Mouse (Mus musculus): ENCODE data around the gene Asap2. TPM values are rescaled to one million over a fixed set of nuclear protein-coding genes. Genes with fewer than 3 reads are reported as not detected.
A peak's percentile ranks its signal among the peaks of the same experiment; 100 is the strongest.

The Asap2 gene
- total and polyA plus RNA-seq, 2 experiments: 2.3 to 6.1 TPM

DNA sequence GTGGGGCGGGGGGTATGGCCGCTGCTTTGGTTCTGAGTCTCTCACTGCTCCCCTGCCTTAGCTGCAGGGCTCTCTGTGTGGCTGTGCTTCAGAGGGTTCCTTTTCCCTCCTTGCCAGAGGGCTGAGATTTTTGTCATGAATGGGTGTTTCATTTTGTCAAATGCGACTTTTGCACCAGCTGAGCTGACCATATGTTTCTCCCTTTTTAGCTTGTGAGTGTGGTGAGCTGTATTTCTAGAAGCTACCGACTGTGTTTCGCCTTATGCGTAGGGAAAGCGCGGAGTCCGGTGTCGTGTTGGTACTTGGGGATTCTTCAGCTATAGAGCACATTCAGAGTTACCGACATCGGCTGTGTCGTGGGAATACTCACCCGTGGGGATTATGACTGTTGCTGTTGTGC, 149.9 kb downstream of the Asap2 start:
- peaks cover 43% of the 10 kb centered on the region for H3K4me1 ChIP-seq (ENCODE audit: control insufficient read depth, insufficient read depth, low read length)
- no peaks in the 10 kb centered on the region for H3K36me3 ChIP-seq (ENCODE audit: control insufficient read depth, insufficient read depth, low read length)
- WGBS: 97% methylated on average over 14 of the region's 14 CpGs

GRCm38 (mm10) chr12:21140741-21141308, 150.6 kb downstream of the Asap2 start:
- peaks cover 38% of the 10 kb centered on the region for H3K4me1 ChIP-seq (ENCODE audit: control insufficient read depth, insufficient read depth, low read length)
- no peaks in the 10 kb centered on the region for H3K36me3 ChIP-seq (ENCODE audit: control insufficient read depth, insufficient read depth, low read length)
- H3K27ac ChIP-seq (replicated peaks; ENCODE audit: insufficient read depth, low read depth, low read length): no peak overlapping the region
- H3K9ac ChIP-seq (ENCODE audit: low read depth, low read length): no peak overlapping the region
- DNase-seq (ENCODE audit: extremely low read depth, low read depth, low spot score): peak; percentile 58
- WGBS: 61% methylated on average over 6 of the region's 6 CpGs
- no peaks in the 10 kb centered on the region for H3K27me3 ChIP-seq (ENCODE audit: control insufficient read depth, insufficient read depth, low read length)
- H3K79me2 ChIP-seq (ENCODE audit: control insufficient read depth, insufficient read depth, low read length): peaks cover 21% of the 10 kb centered on the region; the same call in 1 of the 2 replicates
- TF ChIP-seq POLR2A (IDR thresholded peaks at IDR 0.05; ENCODE audit: extremely low read depth, insufficient read depth, low read length) (no peak), CTCF (IDR thresholded peaks at IDR 0.05; ENCODE audit: low read depth, low read length) (no peak)
- no peak overlapping the region for H3K4me3 ChIP-seq (ENCODE audit: insufficient read depth, low read depth, low read length)

More for the DNA sequence above, 149.9 kb downstream of the Asap2 start:
- DNase-seq (ENCODE audit: extremely low read depth, low read depth, low spot score): no peak
- TF ChIP-seq CTCF (IDR thresholded peaks at IDR 0.05; ENCODE audit: low read depth, low read length) (no peak), POLR2A (IDR thresholded peaks at IDR 0.05; ENCODE audit: extremely low read depth, insufficient read depth, low read length) (no peak)
- Histone ChIP-seq H3K79me2 (ENCODE audit: control insufficient read depth, insufficient read depth, low read length) (peaks cover 21% of the 10 kb centered on the region; the same call in 1 of the 2 replicates), H3K9ac (ENCODE audit: low read depth, low read length) (no peak overlapping the region), H3K27ac (replicated peaks; ENCODE audit: insufficient read depth, low read depth, low read length) (no peak overlapping the region), H3K4me3 (ENCODE audit: insufficient read depth, low read depth, low read length) (no peak overlapping the region), H3K27me3 (ENCODE audit: control insufficient read depth, insufficient read depth, low read length) (no peaks in the 10 kb centered on the region)

DNA sequence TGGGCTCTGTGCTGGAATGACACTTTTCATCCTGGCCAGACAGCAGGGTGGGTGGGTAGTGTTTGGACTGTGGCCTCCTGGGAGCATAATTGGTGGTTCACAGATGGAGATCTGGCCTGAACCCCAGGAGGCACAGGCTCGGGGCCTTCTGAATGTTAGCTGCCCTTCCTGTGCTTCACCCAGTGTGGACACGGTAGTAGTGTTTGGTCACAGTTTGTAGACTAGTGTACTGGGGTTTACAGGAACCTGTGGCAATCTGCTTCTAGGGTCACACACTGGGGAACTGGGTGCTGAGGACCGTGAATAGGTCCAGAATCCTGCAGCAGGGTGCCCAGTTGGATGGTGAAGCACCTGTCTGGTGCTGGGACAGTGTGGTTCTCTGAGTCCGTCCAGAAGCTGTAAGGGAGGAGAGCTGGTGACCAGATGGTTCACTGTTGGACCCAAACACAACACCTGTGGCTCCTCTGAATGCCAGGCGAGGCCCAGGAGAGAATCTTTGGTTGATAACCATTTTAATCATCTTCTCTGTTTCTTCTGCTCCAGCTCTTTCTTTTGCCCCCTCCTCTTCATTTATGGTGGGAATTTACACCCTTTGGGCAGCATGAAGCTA, 151.5 kb downstream of the Asap2 start:
- TF ChIP-seq POLR2A (IDR thresholded peaks at IDR 0.05; ENCODE audit: extremely low read depth, insufficient read depth, low read length): no peak
- TF ChIP-seq CTCF (IDR thresholded peaks at IDR 0.05; ENCODE audit: low read depth, low read length): no peak
- H3K4me3 ChIP-seq (ENCODE audit: insufficient read depth, low read depth, low read length): no peak overlapping the region

GRCm38 (mm10) chr12:21142489-21143254, 152.4 kb downstream of the Asap2 start:
- Histone ChIP-seq H3K4me1 (ENCODE audit: control insufficient read depth, insufficient read depth, low read length) (peaks cover 39% of the 10 kb centered on the region), H3K9ac (ENCODE audit: low read depth, low read length) (no peak overlapping the region), H3K27ac (replicated peaks; ENCODE audit: insufficient read depth, low read depth, low read length) (no peak overlapping the region), H3K79me2 (ENCODE audit: control insufficient read depth, insufficient read depth, low read length) (peaks cover 22% of the 10 kb centered on the region; the same call in 1 of the 2 replicates), H3K36me3 (ENCODE audit: control insufficient read depth, insufficient read depth, low read length) (no peaks in the 10 kb centered on the region), H3K4me3 (ENCODE audit: insufficient read depth, low read depth, low read length) (no peak overlapping the region), H3K27me3 (ENCODE audit: control insufficient read depth, insufficient read depth, low read length) (no peaks in the 10 kb centered on the region)
- DNase-seq (ENCODE audit: extremely low read depth, low read depth, low spot score): peak; percentile 97
- 24% methylated on average over 9 of the region's 9 CpGs for WGBS
- no peak for TF ChIP-seq CTCF (IDR thresholded peaks at IDR 0.05; ENCODE audit: low read depth, low read length)
- no peak for TF ChIP-seq POLR2A (IDR thresholded peaks at IDR 0.05; ENCODE audit: extremely low read depth, insufficient read depth, low read length)

More for the DNA sequence above, 151.5 kb downstream of the Asap2 start:
- Histone ChIP-seq H3K27ac (replicated peaks; ENCODE audit: insufficient read depth, low read depth, low read length) (no peak overlapping the region), H3K27me3 (ENCODE audit: control insufficient read depth, insufficient read depth, low read length) (no peaks in the 10 kb centered on the region), H3K9ac (ENCODE audit: low read depth, low read length) (no peak overlapping the region), H3K79me2 (ENCODE audit: control insufficient read depth, insufficient read depth, low read length) (peaks cover 21% of the 10 kb centered on the region; the same call in 1 of the 2 replicates), H3K4me1 (ENCODE audit: control insufficient read depth, insufficient read depth, low read length) (peaks cover 38% of the 10 kb centered on the region), H3K36me3 (ENCODE audit: control insufficient read depth, insufficient read depth, low read length) (no peaks in the 10 kb centered on the region)
- DNase-seq (ENCODE audit: extremely low read depth, low read depth, low spot score): no peak
- 60% methylated on average over 5 of the region's 5 CpGs for WGBS

DNA sequence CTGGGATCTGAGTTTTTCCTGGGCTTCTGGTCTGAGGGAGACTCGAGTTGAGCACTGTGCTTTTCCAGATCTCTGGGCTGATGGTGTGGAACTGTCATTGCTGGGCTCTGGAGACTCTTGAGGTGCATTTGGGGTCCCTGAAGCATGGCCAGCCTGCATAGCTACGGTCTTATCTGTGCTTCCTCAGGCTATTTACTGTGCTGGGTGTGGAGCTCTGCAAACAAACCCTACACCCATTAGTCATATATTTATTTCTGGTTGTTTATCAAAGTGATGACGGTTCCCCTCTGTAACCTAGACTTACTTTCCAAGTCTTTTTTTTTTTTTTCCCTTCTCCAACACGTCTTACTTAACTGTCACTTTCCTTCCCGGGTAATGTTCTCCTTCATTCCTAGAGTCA, 154.3 kb downstream of the Asap2 start:
- 25% methylated on average over 5 of the region's 5 CpGs for WGBS
- no peak overlapping the region for H3K4me3 ChIP-seq (ENCODE audit: insufficient read depth, low read depth, low read length)
- no peaks in the 10 kb centered on the region for H3K27me3 ChIP-seq (ENCODE audit: control insufficient read depth, insufficient read depth, low read length)
- H3K9ac ChIP-seq (ENCODE audit: low read depth, low read length): no peak overlapping the region
- no peak for DNase-seq (ENCODE audit: extremely low read depth, low read depth, low spot score)
- TF ChIP-seq POLR2A (IDR thresholded peaks at IDR 0.05; ENCODE audit: extremely low read depth, insufficient read depth, low read length): no peak
- TF ChIP-seq CTCF (IDR thresholded peaks at IDR 0.05; ENCODE audit: low read depth, low read length): no peak
- no peak overlapping the region for H3K27ac ChIP-seq (replicated peaks; ENCODE audit: insufficient read depth, low read depth, low read length)
- H3K4me1 ChIP-seq (ENCODE audit: control insufficient read depth, insufficient read depth, low read length): peaks cover 39% of the 10 kb centered on the region
- peaks cover 26% of the 10 kb centered on the region; the same call in 1 of the 2 replicates for H3K79me2 ChIP-seq (ENCODE audit: control insufficient read depth, insufficient read depth, low read length)
- H3K36me3 ChIP-seq (ENCODE audit: control insufficient read depth, insufficient read depth, low read length): no peaks in the 10 kb centered on the region
